Mouse (Mus musculus) E14TG2a.4 (cell line): Measurements from ENCODE around the gene 0610010F05Rik.

Experiments used
- H3K27me3 ChIP-seq: 2 replicates; pipeline ENCODE4 v1.6.1; 2014; ENCODE audit warnings: low read length, control low read depth; ENCODE audit not compliant: insufficient read depth
- H3K36me3 ChIP-seq: 2 replicates; pipeline ENCODE4 v1.6.1; 2014; ENCODE audit warnings: low read length, control low read depth; ENCODE audit not compliant: insufficient read depth
- H3K4me1 ChIP-seq: replicated peaks from 2 replicates; pipeline ENCODE4 v1.6.1; 2014; ENCODE audit warnings: low read depth, low read length, control low read depth
- H3K4me3 ChIP-seq: replicated peaks from 2 replicates; pipeline ENCODE4 v1.5.1; 2014; ENCODE audit warnings: mild to moderate bottlenecking, low read length
- H3K9me3 ChIP-seq: 2 replicates; pipeline ENCODE4 v1.6.1; 2014; ENCODE audit warnings: low read length, control low read depth
- CTCF ChIP-seq: conservative IDR thresholded peaks from 2 replicates; pipeline ENCODE4 v1.5.1; 2014; ENCODE audit warnings: low read length
- NANOG ChIP-seq: IDR thresholded peaks from 2 replicates; pipeline ENCODE4 v1.6.1; 2014; ENCODE audit warnings: borderline replicate concordance, low read length, mixed read lengths
- POU5F1 ChIP-seq: IDR thresholded peaks from 2 replicates; pipeline ENCODE4 v1.6.1; 2014; ENCODE audit warnings: low read length, borderline replicate concordance

Gene 0610010F05Rik

DNA sequence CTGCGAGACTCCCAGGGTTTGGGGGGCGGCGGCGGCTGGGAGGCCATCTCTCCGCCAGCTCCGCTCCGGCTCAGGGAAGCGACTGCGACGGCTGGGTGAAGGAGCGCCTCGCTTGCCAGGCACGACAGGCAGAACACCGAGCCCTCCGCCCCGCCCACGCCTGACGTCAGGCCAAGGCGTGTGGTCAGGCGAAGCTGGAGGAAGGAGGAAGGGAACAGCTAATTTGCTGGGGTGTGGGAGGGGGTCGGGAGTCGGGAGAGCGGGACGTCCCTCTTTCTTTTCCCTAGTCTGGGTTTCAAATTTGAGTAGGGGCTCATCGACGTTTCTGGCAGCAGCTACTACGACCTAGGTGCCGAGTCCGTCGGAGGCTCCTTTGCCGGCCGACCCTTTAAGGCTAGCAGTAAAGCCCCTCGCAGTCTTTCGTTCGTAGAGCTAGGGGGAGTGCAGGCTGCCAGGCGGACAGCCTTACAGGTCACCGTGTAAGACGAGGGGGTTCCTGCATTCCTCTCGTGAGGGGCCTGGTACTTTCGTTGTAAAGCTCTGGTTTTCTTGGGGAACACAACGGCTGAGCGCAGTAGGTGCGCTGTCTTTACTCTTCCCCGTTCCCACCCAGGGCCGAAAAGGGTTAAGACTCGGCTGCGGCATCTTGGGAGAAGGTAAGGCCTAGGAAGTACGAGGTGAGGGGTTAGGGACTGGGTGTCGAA lies 32.5 kb upstream of the 0610010F05Rik start, which contains the start of gene Pex13:
Gene Pex13, minus strand, starts transcription at position 162 of the 704 bp plus-strand sequence.
- Histone ChIP-seq H3K4me1 (peaks cover 41% of the 10 kb centered on the region), H3K9me3 (no peaks in the 10 kb centered on the region), H3K36me3 (peaks cover 8% of the 10 kb centered on the region; the same call in 1 of the 2 replicates), H3K27me3 (no peaks in the 10 kb centered on the region), H3K4me3 (peak within 1 kb of the TSS; percentile 98)
- TF ChIP-seq NANOG (no peak), CTCF (no peak), POU5F1 (peak; percentile 61; the same call in 1 of the 2 replicates)

DNA sequence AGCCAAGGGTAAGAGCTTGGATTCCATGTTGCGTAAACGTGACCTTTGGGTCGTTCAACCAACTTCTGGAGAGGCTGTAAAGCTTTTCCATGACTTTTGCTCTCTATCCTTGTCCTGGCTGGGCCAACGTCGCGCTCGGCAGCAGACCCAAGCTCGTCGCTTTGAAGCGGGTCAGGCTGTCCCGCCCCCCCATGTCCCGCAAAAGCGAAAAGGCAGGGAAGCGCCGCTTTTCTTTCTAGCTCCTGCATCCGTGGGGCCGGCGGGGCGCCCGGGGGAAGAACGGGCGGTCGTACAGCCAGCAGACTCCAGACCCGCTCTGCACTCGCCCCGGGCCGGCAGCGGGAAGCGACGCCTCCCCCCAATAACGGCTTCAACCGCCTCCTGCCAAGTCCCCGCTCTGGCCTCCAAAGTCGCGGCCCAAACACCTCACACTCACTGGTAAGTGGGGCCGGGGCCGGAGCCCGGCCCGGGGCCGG lies 31.9 kb upstream of the 0610010F05Rik start, which contains the start of gene Pus10:
Gene Pus10, plus strand, starts transcription at position 364 of the 476 bp plus-strand sequence.
- no peaks in the 10 kb centered on the region for H3K9me3 ChIP-seq
- H3K27me3 ChIP-seq = no peaks in the 10 kb centered on the region
- peaks cover 47% of the 10 kb centered on the region for H3K4me1 ChIP-seq
- peaks cover 10% of the 10 kb centered on the region; the same call in 1 of the 2 replicates for H3K36me3 ChIP-seq
- peak within 1 kb of the TSS; percentile 98 for H3K4me3 ChIP-seq
- no peak for TF ChIP-seq POU5F1
- no peak for TF ChIP-seq CTCF
- no peak for TF ChIP-seq NANOG

DNA sequence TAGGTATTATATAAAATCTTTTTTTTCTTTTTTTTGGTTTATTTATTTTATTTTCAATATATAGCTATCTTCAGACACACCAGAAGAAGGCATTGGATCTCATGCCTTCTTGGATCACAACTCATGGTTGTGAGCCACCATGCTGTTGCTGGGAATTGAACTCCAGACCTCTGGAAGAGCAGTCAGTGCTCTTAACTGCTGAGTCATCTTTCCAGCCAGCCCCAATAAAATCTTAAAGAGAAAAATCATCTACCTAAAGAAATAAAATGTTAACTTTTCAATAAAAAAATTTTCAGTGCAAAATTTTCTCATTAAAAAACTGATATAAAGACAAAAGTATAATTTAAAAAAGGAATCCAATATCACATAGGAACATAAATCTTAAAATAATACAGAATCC lies 30.8 kb upstream of the 0610010F05Rik start:
- Histone ChIP-seq H3K4me3 (peak overlapping the region; percentile 98; the same call in 1 of the 2 replicates), H3K9me3 (no peaks in the 10 kb centered on the region), H3K4me1 (peaks cover 54% of the 10 kb centered on the region), H3K27me3 (no peaks in the 10 kb centered on the region), H3K36me3 (peaks cover 12% of the 10 kb centered on the region; the same call in 1 of the 2 replicates)
- TF ChIP-seq POU5F1 = no peak
- no peak for TF ChIP-seq NANOG
- TF ChIP-seq CTCF = no peak

GRCm38 (mm10) chr11:23657791-23658190 lies 24.4 kb upstream of the 0610010F05Rik start:
- no peak overlapping the region for H3K4me3 ChIP-seq
- H3K36me3 ChIP-seq = peaks cover 17% of the 10 kb centered on the region
- no peak for TF ChIP-seq NANOG
- TF ChIP-seq CTCF = no peak
- TF ChIP-seq POU5F1 = no peak
- H3K4me1 ChIP-seq = peaks cover 76% of the 10 kb centered on the region
- H3K9me3 ChIP-seq = no peaks in the 10 kb centered on the region
- H3K27me3 ChIP-seq = no peaks in the 10 kb centered on the region

- Histone ChIP-seq H3K36me3 (peaks cover 43% of the 10 kb centered on the region), H3K4me3 (peak overlapping the region; percentile 5), H3K27me3 (no peaks in the 10 kb centered on the region), H3K4me1 (peaks cover 56% of the 10 kb centered on the region), H3K9me3 (no peaks in the 10 kb centered on the region)
- no peak for TF ChIP-seq CTCF
- TF ChIP-seq NANOG = 0 out of 2 replicates have a peak, but pooled peaks have one; percentile 15
These were observed 20.2 kb upstream of the 0610010F05Rik start for GRCm38 (mm10) chr11:23653666-23654065.

DNA sequence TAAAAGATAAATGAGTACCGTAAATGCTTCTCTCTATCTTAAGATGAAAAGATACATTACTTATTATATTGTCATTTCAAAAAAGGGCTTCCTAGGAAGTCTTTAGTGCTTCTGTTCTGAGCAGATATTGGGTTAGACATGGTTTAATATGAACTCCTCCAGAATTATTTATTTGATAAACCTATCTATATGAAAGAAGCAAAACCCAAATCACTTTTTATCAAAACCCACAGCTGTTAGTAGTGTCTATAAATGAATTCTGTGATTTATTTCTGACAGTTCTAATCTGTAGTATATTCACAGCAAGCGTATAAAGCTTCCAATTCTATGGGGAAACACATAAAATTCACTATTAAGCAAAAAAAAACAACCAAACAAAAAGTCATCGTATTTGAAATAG lies 14.4 kb upstream of the 0610010F05Rik start:
- Histone ChIP-seq H3K36me3 (peaks cover 59% of the 10 kb centered on the region), H3K9me3 (no peaks in the 10 kb centered on the region), H3K27me3 (no peaks in the 10 kb centered on the region), H3K4me1 (peaks cover 16% of the 10 kb centered on the region), H3K4me3 (no peak overlapping the region)
- TF ChIP-seq CTCF (no peak), NANOG (no peak), POU5F1 (no peak)

GRCm38 (mm10) chr11:23647431-23647830 lies 14.0 kb upstream of the 0610010F05Rik start:
- peaks cover 12% of the 10 kb centered on the region for H3K4me1 ChIP-seq
- H3K27me3 ChIP-seq = no peaks in the 10 kb centered on the region
- TF ChIP-seq NANOG (no peak), POU5F1 (no peak), CTCF (no peak)
- H3K9me3 ChIP-seq = 0 out of 2 replicates have a peak, but pooled peaks cover 1% of the 10 kb centered on the region
- H3K4me3 ChIP-seq = no peak overlapping the region
- peaks cover 60% of the 10 kb centered on the region for H3K36me3 ChIP-seq

GRCm38 (mm10) chr11:23634573-23634972 lies 1.1 kb upstream of the 0610010F05Rik start:
- Histone ChIP-seq H3K4me1 (peaks cover 5% of the 10 kb centered on the region; the same call in 1 of the 2 replicates), H3K9me3 (peaks cover 10% of the 10 kb centered on the region), H3K27me3 (no peaks in the 10 kb centered on the region), H3K4me3 (no peak overlapping the region), H3K36me3 (peaks cover 20% of the 10 kb centered on the region)
- TF ChIP-seq CTCF (no peak), POU5F1 (no peak), NANOG (no peak)

GRCm38 (mm10) chr11:23633879-23634215 lies 408 bp upstream of the 0610010F05Rik start:
- Histone ChIP-seq H3K27me3 (no peaks in the 10 kb centered on the region), H3K9me3 (peaks cover 10% of the 10 kb centered on the region), H3K36me3 (peaks cover 14% of the 10 kb centered on the region), H3K4me1 (peaks cover 5% of the 10 kb centered on the region; the same call in 1 of the 2 replicates), H3K4me3 (0 out of 2 replicates have a peak overlapping the region, but pooled peaks have one; percentile 1)
- no peak for TF ChIP-seq CTCF
- no peak for TF ChIP-seq NANOG
- no peak for TF ChIP-seq POU5F1
